16 mouse cellular contexts compared by ENCODE assay signal in genomic region chr5:75283841-75284240, GRCm38 (mm10).
DNase-seq lines count a peak whose midpoint lies in the region; ATAC-seq lines count a peak whose summit lies in the region.
"Had no signal": no experiment of that assay in that cellular context is flagged by ENCODE, and none has a peak within 500 bp of the region (broad histone marks: within the 10 kb centered on the region; RNA-seq: fewer than 3 reads in every experiment).

No protein-coding gene starts in this region.

- no peak for DNase-seq in frontal cortex, postnatal 10 days (ENCODE audit: low spot score in 2 of 2)
- DNase-seq in left cerebral cortex, postnatal 14 days (ENCODE audit: low spot score in 2 of 2): peak; percentile 18 to 19
- no peak for DNase-seq in left cerebral cortex, postnatal 4 days
- DNase-seq in frontal cortex, postnatal 36 days (ENCODE audit: low spot score in 2 of 2): peak; percentile 11 to 39
- peak; percentile 16 for DNase-seq in telencephalon, adult 2 months (ENCODE audit: low read depth, low spot score)
- no peak for DNase-seq in cerebellum, postnatal 25 days
- DNase-seq: adrenal gland, adult 8-10 months; adrenal gland, postnatal 36 days; B cell, adult 2 months; cerebellum, adult 18-20 months; cerebellum, adult 9-11 months; embryo, embryonic 11 days; gastrocnemius, postnatal 14 days had no signal

- intact Hi-C loops in left cerebral cortex, postnatal 14 days (cut with DNase I): no loop called here
- intact Hi-C loops in left cerebral cortex, postnatal 4 days (cut with DNase I): no loop called here

- peak; percentile 93 for ATAC-seq in frontal cortex, adult (ENCODE audit: low TSS enrichment)
- ATAC-seq: CD4-positive, CD25-positive, alpha-beta regulatory T cell, adult 4 months; forebrain, embryonic 14.5 days had no signal

Comparison
In these comparisons a context has a peak if more than half of its experiments do, and no peak if none do; other contexts are left out.
1. DNase-seq: peak in left cerebral cortex, postnatal 14 days (2 of 2), frontal cortex, postnatal 36 days (2 of 2) and telencephalon, adult 2 months (single experiment); none in frontal cortex, postnatal 10 days (0 of 2), left cerebral cortex, postnatal 4 days (single experiment) and cerebellum, postnatal 25 days (0 of 2).